11 mouse cellular contexts compared by ENCODE assay signal in the genomic region with DNA sequence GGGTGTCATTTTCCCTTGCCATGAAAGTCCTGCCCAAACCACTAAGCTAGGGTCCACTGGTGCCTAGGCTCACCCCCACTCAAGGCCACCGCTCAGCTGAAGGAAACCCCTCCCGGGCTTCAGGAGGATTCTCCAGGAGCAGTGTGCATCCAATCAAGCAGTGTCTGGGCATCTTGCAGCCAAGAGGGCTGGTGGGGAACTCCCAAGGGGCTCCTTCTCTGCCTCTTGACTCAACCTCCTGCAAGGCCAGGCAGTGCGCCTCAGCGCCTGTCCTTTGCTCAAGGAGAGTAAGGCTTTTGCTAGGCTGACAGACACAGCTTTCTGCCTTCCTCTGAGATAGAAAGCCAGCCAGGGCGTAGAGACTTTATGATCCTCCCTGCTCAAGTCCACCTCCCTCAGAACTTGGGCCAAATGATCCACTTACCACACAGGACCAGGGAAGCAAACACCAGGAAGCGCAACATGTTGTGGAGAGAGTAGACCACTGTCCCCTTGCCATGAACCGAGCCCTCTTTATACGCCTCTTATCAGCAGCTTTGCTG. TPM values are rescaled to one million over a fixed set of nuclear protein-coding genes. Genes with fewer than 3 reads are reported as not detected.
A peak's percentile ranks its signal among the peaks of the same experiment; 100 is the strongest.
DNase-seq lines count a peak whose midpoint lies in the region; ATAC-seq and TF ChIP-seq lines count a peak whose summit lies in the region.
"Had no signal": no experiment of that assay in that cellular context is flagged by ENCODE, and none has a peak within 500 bp of the region (broad histone marks: within the 10 kb centered on the region; RNA-seq: fewer than 3 reads in every experiment).

A gene (minus strand): TSS at position 492 of the 542 bp plus-strand sequence.

- no peak for TF ChIP-seq RAD21 in MEL (IDR thresholded peaks at IDR 0.05; ENCODE audit: low read depth, low read length)

- no peak within 1 kb of the TSS for H3K4me3 ChIP-seq in kidney, embryonic 14.5 days (ENCODE audit: low read length)
- H3K4me3 ChIP-seq in MEL (ENCODE audit: control insufficient read depth in 1 of 2, insufficient read depth in 1 of 2, low read depth in 2 of 2, low read length in 2 of 2): peak within 1 kb of the TSS; percentile 67 to 71
- H3K4me3 ChIP-seq in embryonic facial prominence, embryonic 14.5 days (ENCODE audit: low read depth, low read length): no peak within 1 kb of the TSS
- H3K4me3 ChIP-seq in macrophage (ENCODE audit: inconsistent target): peak within 1 kb of the TSS; percentile 11; the same call in 1 of the 2 replicates
- no peak within 1 kb of the TSS for H3K4me3 ChIP-seq in forebrain, embryonic 13.5 days
- H3K4me3 ChIP-seq in midbrain, embryonic 15.5 days: no peak within 1 kb of the TSS

- 64% methylated on average over 8 of the region's 8 CpGs for WGBS in kidney, embryonic 14.5 days
- WGBS in embryonic facial prominence, embryonic 14.5 days: 75% methylated on average over 8 of the region's 8 CpGs
- 67% methylated on average over 8 of the region's 8 CpGs for WGBS in macrophage (ENCODE audit: missing documents)
- WGBS in forebrain, embryonic 13.5 days: 87% methylated on average over 8 of the region's 8 CpGs
- WGBS in midbrain, embryonic 15.5 days: 84% methylated on average over 8 of the region's 8 CpGs

- peaks cover 8% of the 10 kb centered on the region for H3K4me1 ChIP-seq in kidney, embryonic 14.5 days (ENCODE audit: control insufficient read depth, insufficient read depth, low read length)
- peaks cover 23 to 35% of the 10 kb centered on the region in 2 experiments for H3K4me1 ChIP-seq in MEL (ENCODE audit: control insufficient read depth in 1 of 2, insufficient read depth in 2 of 2, low read length in 2 of 2)
- no peaks in the 10 kb centered on the region; the same call in 1 of the 2 replicates for H3K4me1 ChIP-seq in embryonic facial prominence, embryonic 14.5 days (ENCODE audit: control insufficient read depth, insufficient read depth, low read length)
- H3K4me1 ChIP-seq in forebrain, embryonic 13.5 days: no peaks in the 10 kb centered on the region
- H3K4me1 ChIP-seq in midbrain, embryonic 15.5 days: no peaks in the 10 kb centered on the region

- H3K36me3 ChIP-seq in kidney, embryonic 14.5 days (ENCODE audit: control insufficient read depth, insufficient read depth, low read length): no peaks in the 10 kb centered on the region
- H3K36me3 ChIP-seq in MEL (ENCODE audit: control insufficient read depth in 1 of 2, insufficient read depth in 2 of 2, low read length in 2 of 2) (peaks cover 0 to 26% of the 10 kb centered on the region in 2 experiments; a peak in 2 of 4 replicates), macrophage (ENCODE audit: inconsistent target) (peaks cover 13% of the 10 kb centered on the region; the same call in 1 of the 2 replicates)
- H3K36me3 ChIP-seq in embryonic facial prominence, embryonic 14.5 days (ENCODE audit: control insufficient read depth, insufficient read depth, low read length): no peaks in the 10 kb centered on the region
- H3K36me3 ChIP-seq in forebrain, embryonic 13.5 days (ENCODE audit: poor library complexity, severe bottlenecking): no peaks in the 10 kb centered on the region
- H3K36me3 ChIP-seq in midbrain, embryonic 15.5 days (replicated peaks): no peaks in the 10 kb centered on the region

- peaks cover 11% of the 10 kb centered on the region for H3K9me3 ChIP-seq in kidney, embryonic 14.5 days (ENCODE audit: control insufficient read depth, low read length)
- H3K9me3 ChIP-seq in MEL (replicated peaks; ENCODE audit: insufficient read depth, low read length): no peaks in the 10 kb centered on the region
- H3K9me3 ChIP-seq in embryonic facial prominence, embryonic 14.5 days (ENCODE audit: control insufficient read depth, low read length): peaks cover 9% of the 10 kb centered on the region
- peaks cover 9% of the 10 kb centered on the region for H3K9me3 ChIP-seq in forebrain, embryonic 13.5 days (replicated peaks)
- H3K9me3 ChIP-seq in midbrain, embryonic 15.5 days: no peaks in the 10 kb centered on the region

- no peaks in the 10 kb centered on the region for H3K27me3 ChIP-seq in kidney, embryonic 14.5 days (ENCODE audit: control insufficient read depth, insufficient read depth, low read length)
- H3K27me3 ChIP-seq in MEL (ENCODE audit: control insufficient read depth in 1 of 2, insufficient read depth in 2 of 2, low read length in 2 of 2): no peaks in the 10 kb centered on the region
- H3K27me3 ChIP-seq in embryonic facial prominence, embryonic 14.5 days (replicated peaks; ENCODE audit: control insufficient read depth, insufficient read depth, low read length): no peaks in the 10 kb centered on the region; the same call in 1 of the 2 replicates
- H3K27me3 ChIP-seq in forebrain, embryonic 13.5 days: 0 out of 2 replicates have a peak, but pooled peaks cover 7% of the 10 kb centered on the region
- H3K27me3 ChIP-seq in midbrain, embryonic 15.5 days (replicated peaks): 0 out of 2 replicates have a peak, but pooled peaks cover 2% of the 10 kb centered on the region

- H3K4me2 ChIP-seq in kidney, embryonic 14.5 days (replicated peaks; ENCODE audit: low read depth, low read length): peak within 1 kb of the TSS; percentile 19; the same call in 1 of the 2 replicates
- H3K4me2 ChIP-seq in embryonic facial prominence, embryonic 14.5 days (ENCODE audit: low read depth, low read length): no peak within 1 kb of the TSS
- no peak within 1 kb of the TSS; the same call in 1 of the 2 replicates for H3K4me2 ChIP-seq in forebrain, embryonic 13.5 days
- H3K4me2 ChIP-seq in midbrain, embryonic 15.5 days: no peak within 1 kb of the TSS

- ATAC-seq in kidney, embryonic 14.5 days (ENCODE audit: low FRiP score, low TSS enrichment): no peak
- ATAC-seq in embryonic facial prominence, embryonic 14.5 days (ENCODE audit: low read depth): no peak
- ATAC-seq in forebrain, embryonic 13.5 days: no peak
- no peak for ATAC-seq in midbrain, embryonic 15.5 days (replicated peaks)
- ATAC-seq: forebrain, embryonic 14.5 days had no signal

- TF ChIP-seq CTCF in MEL (IDR thresholded peaks at IDR 0.05 in 2 of 3, conservative IDR thresholded peaks at IDR 0.05 in 1 of 3; ENCODE audit: control insufficient read depth in 1 of 3, insufficient read depth in 1 of 3, low read depth in 2 of 3, low read length in 3 of 3, poor library complexity in 1 of 3, severe bottlenecking in 1 of 3): no peak

- peaks cover 6% of the 10 kb centered on the region for H3K79me2 ChIP-seq in MEL (ENCODE audit: control insufficient read depth, insufficient read depth, low read length, poor library complexity)
- no peaks in the 10 kb centered on the region for H3K79me2 ChIP-seq in macrophage (ENCODE audit: inconsistent target)

- no peak; a peak in 1 of 4 replicates for TF ChIP-seq EP300 in MEL (IDR thresholded peaks at IDR 0.05; ENCODE audit: low read depth in 1 of 2, low read length in 2 of 2)

- TF ChIP-seq POLR2A in MEL (IDR thresholded peaks at IDR 0.05; ENCODE audit: control insufficient read depth in 1 of 2, insufficient read depth in 1 of 2, low read depth in 1 of 2, low read length in 2 of 2, poor library complexity in 1 of 2): no peak

- no peak for DNase-seq in kidney, postnatal 36 days
- peak; percentile 64 for DNase-seq in MEL (ENCODE audit: low read depth, low spot score)
- no peak for DNase-seq in embryonic facial prominence, embryonic 14.5 days (ENCODE audit: low spot score)
- no peak for DNase-seq in spleen, adult 18-20 months
- DNase-seq: kidney, postnatal 4 days; lung, postnatal 14 days had no signal

- no peak within 1 kb of the TSS for H3K9ac ChIP-seq in kidney, embryonic 14.5 days (ENCODE audit: low read depth, low read length)
- H3K9ac ChIP-seq in MEL (ENCODE audit: control insufficient read depth, low read depth, low read length, poor library complexity, severe bottlenecking): peak within 1 kb of the TSS; percentile 77
- H3K9ac ChIP-seq in embryonic facial prominence, embryonic 14.5 days (ENCODE audit: low read depth, low read length): peak within 1 kb of the TSS; percentile 25; the same call in 1 of the 2 replicates
- no peak within 1 kb of the TSS; the same call in 1 of the 2 replicates for H3K9ac ChIP-seq in forebrain, embryonic 13.5 days
- no peak within 1 kb of the TSS for H3K9ac ChIP-seq in midbrain, embryonic 15.5 days

- H3K27ac ChIP-seq in kidney, embryonic 14.5 days (ENCODE audit: low read depth, low read length): no peak within 1 kb of the TSS
- H3K27ac ChIP-seq in MEL (ENCODE audit: control insufficient read depth, low read depth, low read length) (peak within 1 kb of the TSS; percentile 92), macrophage (peak within 1 kb of the TSS; percentile 89)
- no peak within 1 kb of the TSS for H3K27ac ChIP-seq in embryonic facial prominence, embryonic 14.5 days (replicated peaks; ENCODE audit: low read depth, low read length)
- H3K27ac ChIP-seq in forebrain, embryonic 13.5 days: no peak within 1 kb of the TSS
- H3K27ac ChIP-seq in midbrain, embryonic 15.5 days: no peak within 1 kb of the TSS

TF ChIP-seq in MEL, 35 proteins besides CTCF, POLR2A, EP300 and RAD21 (continues in another document):
- TF ChIP-seq MYB (IDR thresholded peaks at IDR 0.05; ENCODE audit: low read depth, low read length) (no peak), ELF1 (IDR thresholded peaks at IDR 0.05; ENCODE audit: low read depth, low read length) (no peak), HCFC1 (IDR thresholded peaks at IDR 0.05; ENCODE audit: low read depth, low read length) (no peak), MEF2A (IDR thresholded peaks at IDR 0.05; ENCODE audit: extremely low read depth, insufficient replicate concordance, low read depth, low read length, poor library complexity, severe bottlenecking) (no peak), ZC3H11A (IDR thresholded peaks at IDR 0.05; ENCODE audit: low read depth, low read length) (no peak), SMC3 (IDR thresholded peaks at IDR 0.05; ENCODE audit: low read depth, low read length) (no peak), NELFE (IDR thresholded peaks at IDR 0.05; ENCODE audit: low read depth, low read length) (no peak), GATA1 (IDR thresholded peaks at IDR 0.05; ENCODE audit: low read depth, low read length) (no peak)

RNA-seq across cellular contexts. Expression of the gene that starts here (rescaled TPM):
- polyA plus RNA-seq in kidney, embryonic 14.5 days (2014; fragmentation: Nextera tagmentation; extraction: Ambion mirVana): 9.4 and 9.9 TPM in 2 replicates
- 42.2 and 60.3 TPM in 2 replicates for total RNA-seq in MEL (2012; rRNA removed)
- polyA plus RNA-seq in MEL (2012; ENCODE audit: insufficient read depth in 1 of 2, insufficient read length in 2 of 2, low read depth in 1 of 2, low replicate concordance in 2 of 2, missing spikeins in 1 of 2) (10 to 100 TPM in 1 of 2 experiments, not detected in 1; 51.4 TPM), macrophage (2018) (19.3 to 52.8 TPM (median 22.6 TPM) in 3 replicates)
- 2.4 and 3.8 TPM in 2 replicates for polyA plus RNA-seq in embryonic facial prominence, embryonic 14.5 days (2014; fragmentation: Nextera tagmentation; extraction: Ambion mirVana)
- 10 to 100 TPM in 13 of 26 experiments, 1 to 10 TPM in 12, not detected in 1; 1.1 to 29.7 (median 10.3) TPM for total RNA-seq in macrophage (2018; cell fraction: chromatin; rRNA removed)
- total RNA-seq in macrophage (2018; cell fraction: cytosol; rRNA removed): 10 to 100 TPM; 14.4 to 38.7 (median 22.4) TPM
- 10 to 100 TPM in 15 of 26 experiments, 1 to 10 TPM in 11; 1.5 to 36.4 (median 11.3) TPM for total RNA-seq in macrophage (2018; cell fraction: nucleus; rRNA removed)
- polyA plus RNA-seq in forebrain, embryonic 13.5 days (2015; fragmentation: Nextera tagmentation; extraction: Ambion mirVana): 0.23 and 1.2 TPM in 2 replicates
- polyA plus RNA-seq in midbrain, embryonic 15.5 days (2015; fragmentation: Nextera tagmentation; extraction: Ambion mirVana): 1.0 and 1.2 TPM in 2 replicates

Comparison
In these comparisons a context has a peak if more than half of its experiments do, and no peak if none do; other contexts are left out.
1. H3K27ac ChIP-seq: peak in MEL (single experiment) and macrophage (single experiment); none in kidney, embryonic 14.5 days (single experiment), embryonic facial prominence, embryonic 14.5 days (single experiment), forebrain, embryonic 13.5 days (single experiment) and midbrain, embryonic 15.5 days (single experiment).
2. H3K4me3 ChIP-seq: peak in MEL (2 of 2) and macrophage (single experiment); none in kidney, embryonic 14.5 days (single experiment), embryonic facial prominence, embryonic 14.5 days (single experiment), forebrain, embryonic 13.5 days (single experiment) and midbrain, embryonic 15.5 days (single experiment).
3. H3K9ac ChIP-seq: peak in MEL (single experiment) and embryonic facial prominence, embryonic 14.5 days (single experiment); none in kidney, embryonic 14.5 days (single experiment), forebrain, embryonic 13.5 days (single experiment) and midbrain, embryonic 15.5 days (single experiment).